Mouse (Mus musculus) stomach, embryonic 16.5 days (tissue): ENCODE results near the gene Spag8. TPM values are rescaled to one million over a fixed set of nuclear protein-coding genes. Genes with fewer than 3 reads are reported as not detected.

Experiments used
- ATAC-seq: fragments of 200-750 bp; cut with Nextera tagmentation; 2 replicates; pipeline ENCODE4 v1.8.0; 2017; ENCODE audit warnings: moderate number of reproducible peaks, moderate TSS enrichment; ENCODE audit not compliant: insufficient read depth, low FRiP score
- H3K27ac ChIP-seq: fragments of 300-500 bp; sonication (generic); 2 replicates; pipeline ENCODE4 v1.5.1; 2014; ENCODE audit warnings: low read length
- H3K27me3 ChIP-seq: fragments of 300-500 bp; sonication (generic); 2 replicates; pipeline ENCODE4 v1.6.1; 2014; ENCODE audit warnings: low read length, control low read depth, mixed read lengths; ENCODE audit not compliant: control insufficient read depth, insufficient read depth
- H3K36me3 ChIP-seq: fragments of 300-500 bp; sonication (generic); 2 replicates; pipeline ENCODE4 v1.6.1; 2014; ENCODE audit warnings: low read length; ENCODE audit not compliant: control insufficient read depth, insufficient read depth
- H3K4me1 ChIP-seq: fragments of 300-500 bp; sonication (generic); 2 replicates; pipeline ENCODE4 v1.6.1; 2014; ENCODE audit warnings: low read length, control low read depth, mixed read lengths; ENCODE audit not compliant: control insufficient read depth, insufficient read depth
- H3K4me2 ChIP-seq: fragments of 300-500 bp; sonication (generic); 2 replicates; pipeline ENCODE4 v1.6.1; 2014; ENCODE audit warnings: low read depth, low read length, mixed read lengths
- H3K4me3 ChIP-seq: fragments of 300-500 bp; sonication (generic); replicated peaks from 2 replicates; pipeline ENCODE4 v1.5.1; 2014; ENCODE audit warnings: mild to moderate bottlenecking, low read length
- H3K9ac ChIP-seq: fragments of 300-500 bp; sonication (generic); 2 replicates; pipeline ENCODE4 v1.6.1; 2014; ENCODE audit warnings: low read length
- H3K9me3 ChIP-seq: fragments of 300-500 bp; sonication (generic); replicated peaks from 2 replicates; pipeline ENCODE4 v1.6.1; 2016; ENCODE audit warnings: low read length, control low read depth; ENCODE audit not compliant: control insufficient read depth
- WGBS: fragments of 180-500 bp; shearing (Covaris S2); extraction: QIAGEN DNeasy Blood & Tissue Kit; methylation state at CpG from one replicate; pipeline ENCODE4 v1.1.7; 2014; 5-methylcytosine and 5-hydroxymethylcytosine counted together
- polyA plus RNA-seq: library from polyadenylated mRNA; unstranded; fragments of >200 nt; fragmentation: Nextera tagmentation; extraction: Ambion mirVana; gene quantifications from 2 replicates; pipeline ENCODE4 v1.2.1, GENCODE M21; 2015

Gene Spag8
- polyA plus RNA-seq, 1 experiment from 2014 or later, result 1.3 TPM

- no peak overlapping the region for H3K4me2 ChIP-seq
- no peaks in the 10 kb centered on the region for H3K27me3 ChIP-seq
- no peak for ATAC-seq
- no peaks in the 10 kb centered on the region for H3K9me3 ChIP-seq
- no peak overlapping the region for H3K9ac ChIP-seq
- WGBS, result 79% methylated on average over 7 of the region's 7 CpGs
- H3K4me1 ChIP-seq, result no peaks in the 10 kb centered on the region
- H3K4me3 ChIP-seq, result no peak overlapping the region
- no peaks in the 10 kb centered on the region for H3K36me3 ChIP-seq
- H3K27ac ChIP-seq, result no peak overlapping the region
Measured at GRCm38 (mm10) chr4:43679416-43680043, 26.1 kb upstream of the Spag8 start.

- Histone ChIP-seq H3K4me1 (no peaks in the 10 kb centered on the region), H3K4me3 (no peak overlapping the region), H3K9ac (no peak overlapping the region), H3K27me3 (no peaks in the 10 kb centered on the region), H3K4me2 (no peak overlapping the region), H3K36me3 (no peaks in the 10 kb centered on the region), H3K9me3 (no peaks in the 10 kb centered on the region), H3K27ac (no peak overlapping the region)
- no peak for ATAC-seq
- 85% methylated on average over 6 of the region's 6 CpGs for WGBS
Measured at GRCm38 (mm10) chr4:43678541-43678940, 25.1 kb upstream of the Spag8 start.

GRCm38 (mm10) chr4:43675608-43676007 is 22.2 kb upstream of the Spag8 start:
- H3K27ac ChIP-seq, result no peak overlapping the region
- H3K9me3 ChIP-seq, result no peaks in the 10 kb centered on the region
- H3K36me3 ChIP-seq, result no peaks in the 10 kb centered on the region
- no peaks in the 10 kb centered on the region for H3K27me3 ChIP-seq
- 57% methylated on average over 4 of the region's 4 CpGs for WGBS
- ATAC-seq, result no peak; the same call in 1 of the 2 replicates
- no peak overlapping the region for H3K4me2 ChIP-seq
- H3K4me1 ChIP-seq, result peaks cover 2% of the 10 kb centered on the region; the same call in 1 of the 2 replicates
- H3K9ac ChIP-seq, result no peak overlapping the region
- H3K4me3 ChIP-seq, result no peak overlapping the region

- no peak for ATAC-seq
- Histone ChIP-seq H3K27ac (no peak overlapping the region), H3K9ac (no peak overlapping the region), H3K27me3 (no peaks in the 10 kb centered on the region), H3K4me1 (peaks cover 5% of the 10 kb centered on the region), H3K4me2 (no peak overlapping the region), H3K4me3 (no peak overlapping the region), H3K9me3 (no peaks in the 10 kb centered on the region), H3K36me3 (no peaks in the 10 kb centered on the region)
- WGBS, result 59% methylated on average over 5 of the region's 5 CpGs
Measured at GRCm38 (mm10) chr4:43674974-43675373, 21.6 kb upstream of the Spag8 start.

- ATAC-seq, result no peak
- H3K27ac ChIP-seq, result no peak overlapping the region
- H3K36me3 ChIP-seq, result no peaks in the 10 kb centered on the region
- 80% methylated on average over 8 of the region's 8 CpGs for WGBS
- no peak overlapping the region for H3K4me2 ChIP-seq
- H3K4me3 ChIP-seq, result no peak overlapping the region
- no peaks in the 10 kb centered on the region for H3K27me3 ChIP-seq
- H3K9me3 ChIP-seq, result no peaks in the 10 kb centered on the region
- no peak overlapping the region for H3K9ac ChIP-seq
- peaks cover 11% of the 10 kb centered on the region for H3K4me1 ChIP-seq
Measured at GRCm38 (mm10) chr4:43673703-43674102, 20.3 kb upstream of the Spag8 start.

GRCm38 (mm10) chr4:43672070-43672469 is 18.7 kb upstream of the Spag8 start:
- Histone ChIP-seq H3K9me3 (no peaks in the 10 kb centered on the region), H3K4me3 (no peak overlapping the region), H3K4me1 (peaks cover 13% of the 10 kb centered on the region), H3K27ac (no peak overlapping the region), H3K9ac (no peak overlapping the region), H3K36me3 (no peaks in the 10 kb centered on the region), H3K27me3 (no peaks in the 10 kb centered on the region), H3K4me2 (no peak overlapping the region)
- no peak for ATAC-seq
- WGBS, result 12% methylated on average over 2 of the region's 2 CpGs

GRCm38 (mm10) chr4:43669428-43669794 is 16.0 kb upstream of the Spag8 start:
- peak; percentile 82 for ATAC-seq
- under 1% methylated on average over 24 of the region's 25 CpGs for WGBS
- H3K27me3 ChIP-seq, result peaks cover 4% of the 10 kb centered on the region; the same call in 1 of the 2 replicates

GRCm38 (mm10) chr4:43668782-43669427 is 15.5 kb upstream of the Spag8 start, which contains the start of the genes Tmem8b and Fam221b:
TSS of gene Tmem8b (plus strand) at chr4:43668971.
TSS of gene Fam221b (minus strand) at chr4:43669145.
- no peaks in the 10 kb centered on the region for H3K36me3 ChIP-seq
- peak within 1 kb of the TSS; percentile 94 for H3K9ac ChIP-seq
- peak within 1 kb of the TSS; percentile 57 for H3K27ac ChIP-seq
- WGBS, result 1% methylated on average over 41 of the region's 41 CpGs
- H3K9me3 ChIP-seq, result no peaks in the 10 kb centered on the region
- peaks cover 13% of the 10 kb centered on the region for H3K4me1 ChIP-seq
- peak; percentile 94 for ATAC-seq
- H3K27me3 ChIP-seq, result peaks cover 4% of the 10 kb centered on the region; the same call in 1 of the 2 replicates
- H3K4me2 ChIP-seq, result peak within 1 kb of the TSS; percentile 89
- H3K4me3 ChIP-seq, result peak within 1 kb of the TSS; percentile 80

More at GRCm38 (mm10) chr4:43669428-43669794, 16.0 kb upstream of the Spag8 start:
- peak overlapping the region; percentile 80 for H3K4me3 ChIP-seq
- H3K4me1 ChIP-seq, result peaks cover 13% of the 10 kb centered on the region
- peak overlapping the region; percentile 57 for H3K27ac ChIP-seq
- H3K9me3 ChIP-seq, result no peaks in the 10 kb centered on the region
- H3K36me3 ChIP-seq, result no peaks in the 10 kb centered on the region
- peak overlapping the region; percentile 89 for H3K4me2 ChIP-seq
- peak overlapping the region; percentile 94 for H3K9ac ChIP-seq

- no peak overlapping the region for H3K4me3 ChIP-seq
- H3K36me3 ChIP-seq, result no peaks in the 10 kb centered on the region
- H3K4me1 ChIP-seq, result peaks cover 13% of the 10 kb centered on the region; the same call in 1 of the 2 replicates
- peaks cover 17% of the 10 kb centered on the region for H3K27me3 ChIP-seq
- no peak overlapping the region for H3K27ac ChIP-seq
- no peaks in the 10 kb centered on the region for H3K9me3 ChIP-seq
- no peak overlapping the region for H3K4me2 ChIP-seq
- ATAC-seq, result no peak
- no peak overlapping the region for H3K9ac ChIP-seq
- WGBS, result 17% methylated on average over 4 of the region's 4 CpGs
Measured at GRCm38 (mm10) chr4:43666412-43666811, 13.0 kb upstream of the Spag8 start.
